Mouse (Mus musculus) forebrain, embryonic 15.5 days (tissue): ENCODE results near the gene Ccdc85c. TPM values are rescaled to one million over a fixed set of nuclear protein-coding genes. Genes with fewer than 3 reads are reported as not detected.

ENCODE experiments used
- ATAC-seq: fragments of 200-750 bp; cut with Nextera tagmentation; replicated peaks from 2 replicates; pipeline ENCODE4 v1.8.0; 2017; ENCODE audit warnings: mild to moderate bottlenecking, moderate TSS enrichment, moderate library complexity
- H3K27ac ChIP-seq: fragments of 300-500 bp; sonication (generic); replicated peaks from 2 replicates; pipeline ENCODE4 v1.5.1; 2015; ENCODE audit warnings: mild to moderate bottlenecking, inconsistent platforms
- H3K27me3 ChIP-seq: fragments of 300-500 bp; sonication (generic); 2 replicates; pipeline ENCODE4 v1.6.1; 2015; ENCODE audit warnings: inconsistent platforms
- H3K36me3 ChIP-seq: fragments of 300-500 bp; sonication (generic); 2 replicates; pipeline ENCODE4 v1.6.1; 2015; ENCODE audit warnings: mild to moderate bottlenecking, inconsistent platforms
- H3K4me1 ChIP-seq: fragments of 300-500 bp; sonication (generic); 2 replicates; pipeline ENCODE4 v1.6.1; 2015; ENCODE audit warnings: inconsistent platforms
- H3K4me2 ChIP-seq: fragments of 300-500 bp; sonication (generic); replicated peaks from 2 replicates; pipeline ENCODE4 v1.6.1; 2015; ENCODE audit warnings: mild to moderate bottlenecking, inconsistent platforms
- H3K4me3 ChIP-seq: fragments of 300-500 bp; sonication (generic); 2 replicates; pipeline ENCODE4 v1.5.1; 2015; ENCODE audit warnings: mild to moderate bottlenecking, inconsistent platforms
- H3K9ac ChIP-seq: fragments of 300-500 bp; sonication (generic); replicated peaks from 2 replicates; pipeline ENCODE4 v1.6.1; 2015; ENCODE audit warnings: mild to moderate bottlenecking, inconsistent platforms
- H3K9me3 ChIP-seq: fragments of 300-500 bp; sonication (generic); 2 replicates; pipeline ENCODE4 v1.6.1; 2016; ENCODE audit warnings: inconsistent platforms
- WGBS: fragments of 180-500 bp; shearing (Covaris S2); methylation state at CpG from one replicate; pipeline ENCODE4 v1.1.7; 2015; ENCODE audit warnings: mixed read lengths; 5-methylcytosine and 5-hydroxymethylcytosine counted together
- polyA plus RNA-seq: library from polyadenylated mRNA; unstranded; fragments of >200 nt; fragmentation: Nextera tagmentation; extraction: Ambion mirVana; gene quantifications from 2 replicates; pipeline ENCODE4 v1.2.1, GENCODE M21; 2015

The Ccdc85c gene
- polyA plus RNA-seq, 1 experiment from 2014 or later: 14.3 TPM

DNA sequence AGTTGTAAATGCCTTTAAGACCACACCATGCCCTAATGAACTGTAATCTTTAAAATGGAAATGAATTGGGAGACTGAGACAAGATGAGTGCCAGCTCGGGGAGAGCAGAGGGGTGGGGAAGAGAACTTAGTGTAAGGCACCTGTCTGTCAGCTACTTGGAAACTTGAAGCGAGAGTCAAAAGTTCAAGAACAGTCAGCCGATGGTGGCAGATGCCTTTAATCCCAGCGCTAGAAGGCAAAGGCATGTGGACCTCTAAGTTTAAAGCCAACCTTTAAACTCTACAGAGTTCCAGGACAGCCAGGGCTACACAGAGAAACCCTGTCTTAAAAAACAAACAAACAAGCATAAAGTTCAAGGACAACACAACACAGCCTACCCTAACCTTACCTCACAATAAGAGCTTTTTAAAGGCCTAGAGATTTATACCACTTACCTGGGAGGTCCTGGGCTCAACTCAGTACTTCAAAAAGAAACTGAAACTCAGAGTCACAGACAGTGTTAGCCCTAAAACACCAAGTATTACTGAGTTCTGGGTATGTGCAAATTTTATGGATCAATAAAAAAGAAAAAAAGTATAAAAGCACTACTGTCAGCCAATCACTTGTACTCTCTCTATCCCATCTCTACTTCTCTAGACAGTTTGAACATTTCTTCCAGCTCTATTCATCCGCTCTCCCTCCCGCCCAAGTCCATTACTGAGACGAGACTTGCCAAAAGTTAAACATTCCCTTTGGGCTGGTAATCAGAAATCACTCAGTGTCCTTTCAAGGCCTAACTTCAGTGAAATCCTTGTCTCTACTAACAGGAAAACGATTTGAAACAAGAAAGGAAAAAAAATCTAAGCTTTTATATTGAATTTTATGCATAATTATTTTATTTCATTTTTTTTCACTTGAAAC is 100.4 kb downstream of the Ccdc85c start:
- Histone ChIP-seq H3K27me3 (no peaks in the 10 kb centered on the region), H3K27ac (no peak overlapping the region), H3K9ac (no peak overlapping the region), H3K9me3 (no peaks in the 10 kb centered on the region), H3K4me3 (no peak overlapping the region), H3K36me3 (no peaks in the 10 kb centered on the region), H3K4me2 (no peak overlapping the region), H3K4me1 (peaks cover 31% of the 10 kb centered on the region)
- ATAC-seq: no peak
- WGBS: 80% methylated on average over 8 of the region's 8 CpGs

GRCm38 (mm10) chr12:108172639-108173038 is 102.6 kb downstream of the Ccdc85c start:
- Histone ChIP-seq H3K4me1 (peaks cover 24% of the 10 kb centered on the region), H3K4me2 (no peak overlapping the region), H3K36me3 (no peaks in the 10 kb centered on the region), H3K27me3 (no peaks in the 10 kb centered on the region), H3K9ac (no peak overlapping the region), H3K4me3 (no peak overlapping the region), H3K9me3 (no peaks in the 10 kb centered on the region), H3K27ac (no peak overlapping the region)
- WGBS: 68% methylated on average over 4 of the region's 4 CpGs
- no peak for ATAC-seq

GRCm38 (mm10) chr12:108171336-108171735 is 103.9 kb downstream of the Ccdc85c start:
- ATAC-seq: no peak
- no peaks in the 10 kb centered on the region for H3K36me3 ChIP-seq
- no peak overlapping the region for H3K9ac ChIP-seq
- no peak overlapping the region for H3K27ac ChIP-seq
- H3K9me3 ChIP-seq: no peaks in the 10 kb centered on the region
- no peak overlapping the region for H3K4me2 ChIP-seq
- H3K27me3 ChIP-seq: no peaks in the 10 kb centered on the region
- peaks cover 11% of the 10 kb centered on the region for H3K4me1 ChIP-seq
- no peak overlapping the region for H3K4me3 ChIP-seq

GRCm38 (mm10) chr12:108170467-108170866 is 104.8 kb downstream of the Ccdc85c start:
- no peak overlapping the region for H3K4me2 ChIP-seq
- peaks cover 8% of the 10 kb centered on the region for H3K4me1 ChIP-seq
- no peak for ATAC-seq
- no peak overlapping the region for H3K27ac ChIP-seq
- no peaks in the 10 kb centered on the region for H3K9me3 ChIP-seq
- WGBS: 92% methylated on average over 3 of the region's 3 CpGs
- no peak overlapping the region for H3K9ac ChIP-seq
- H3K27me3 ChIP-seq: no peaks in the 10 kb centered on the region
- no peak overlapping the region for H3K4me3 ChIP-seq
- H3K36me3 ChIP-seq: no peaks in the 10 kb centered on the region

GRCm38 (mm10) chr12:108168909-108169308 is 106.3 kb downstream of the Ccdc85c start:
- ATAC-seq: no peak
- no peaks in the 10 kb centered on the region for H3K9me3 ChIP-seq
- WGBS: 65% methylated on average over 3 of the region's 3 CpGs

DNA sequence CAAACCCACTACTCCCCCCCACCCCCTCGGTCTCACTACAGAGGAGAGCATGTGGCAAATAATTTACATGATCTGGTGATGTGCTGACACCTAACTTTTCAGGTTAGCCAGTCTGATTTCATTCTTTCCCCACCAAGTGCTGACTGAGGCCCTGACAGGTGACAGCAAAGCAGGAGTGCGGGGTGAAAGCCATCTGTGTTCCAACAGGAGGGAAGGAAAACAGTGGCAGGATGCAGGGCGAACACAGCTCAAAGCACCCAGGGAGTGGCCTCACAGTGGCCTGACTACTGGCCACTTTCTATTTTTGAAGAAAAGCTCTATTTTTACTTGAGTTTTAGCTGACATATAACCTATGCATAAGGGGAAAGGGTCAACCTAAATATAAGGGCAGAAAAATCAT is 111.5 kb downstream of the Ccdc85c start:
- H3K4me2 ChIP-seq: no peak overlapping the region
- H3K9ac ChIP-seq: no peak overlapping the region
- ATAC-seq: no peak
- H3K36me3 ChIP-seq: peaks cover 18% of the 10 kb centered on the region
- H3K27me3 ChIP-seq: no peaks in the 10 kb centered on the region
- H3K9me3 ChIP-seq: no peaks in the 10 kb centered on the region
- H3K4me1 ChIP-seq: no peaks in the 10 kb centered on the region
- WGBS: 69% methylated on average over 3 of the region's 3 CpGs
- H3K27ac ChIP-seq: no peak overlapping the region
- no peak overlapping the region for H3K4me3 ChIP-seq

More at GRCm38 (mm10) chr12:108168909-108169308, 106.3 kb downstream of the Ccdc85c start:
- Histone ChIP-seq H3K4me2 (no peak overlapping the region), H3K4me3 (no peak overlapping the region), H3K4me1 (peaks cover 8% of the 10 kb centered on the region), H3K27ac (no peak overlapping the region), H3K9ac (no peak overlapping the region), H3K36me3 (peaks cover 3% of the 10 kb centered on the region; the same call in 1 of the 2 replicates), H3K27me3 (no peaks in the 10 kb centered on the region)

- Histone ChIP-seq H3K9me3 (no peaks in the 10 kb centered on the region), H3K4me1 (no peaks in the 10 kb centered on the region), H3K4me2 (no peak overlapping the region), H3K9ac (no peak overlapping the region), H3K27me3 (no peaks in the 10 kb centered on the region), H3K36me3 (peaks cover 23% of the 10 kb centered on the region), H3K4me3 (no peak overlapping the region), H3K27ac (no peak overlapping the region)
- 96% methylated on average over 1 of the region's 1 CpGs for WGBS
- ATAC-seq: no peak
These were observed 113.2 kb downstream of the Ccdc85c start for GRCm38 (mm10) chr12:108162036-108162435.

GRCm38 (mm10) chr12:108159863-108160262 is 115.4 kb downstream of the Ccdc85c start:
- H3K4me2 ChIP-seq: no peak overlapping the region
- H3K9me3 ChIP-seq: no peaks in the 10 kb centered on the region
- ATAC-seq: no peak
- H3K9ac ChIP-seq: no peak overlapping the region
- no peak overlapping the region for H3K4me3 ChIP-seq
- no peaks in the 10 kb centered on the region for H3K4me1 ChIP-seq
- peaks cover 28% of the 10 kb centered on the region for H3K36me3 ChIP-seq
- no peak overlapping the region for H3K27ac ChIP-seq
- H3K27me3 ChIP-seq: no peaks in the 10 kb centered on the region

Other genes with a start within 250 kb of the Ccdc85c start
- gene Setd3, start 96.1 kb downstream of the Ccdc85c start, polyA plus RNA-seq: 98.3 and 108 TPM in 2 replicates
- 3.3 and 3.7 TPM in 2 replicates for gene Ccnk, start 95.8 kb downstream of the Ccdc85c start, polyA plus RNA-seq
- gene Hhipl1, start 30.8 kb upstream of the Ccdc85c start, polyA plus RNA-seq: 1.8 and 1.9 TPM in 2 replicates
- gene Cyp46a1, start 59.0 kb upstream of the Ccdc85c start, polyA plus RNA-seq: 19.8 and 22.6 TPM in 2 replicates
- gene Eml1, start 95.5 kb upstream of the Ccdc85c start, polyA plus RNA-seq: 58.6 and 65.7 TPM in 2 replicates